Mouse (Mus musculus): ENCODE data around the gene Ephb6.

Ephb6 gene

GRCm38 (mm10) chr6:41621241-41621990 lies 16.1 kb downstream of the Ephb6 start:
- no peak for DNase-seq (ENCODE audit: extremely low read depth, insufficient read length, low spot score)

GRCm38 (mm10) chr6:41622661-41623060 lies 17.4 kb downstream of the Ephb6 start:
- no peak for DNase-seq (ENCODE audit: extremely low read depth, insufficient read length, low spot score)

- no peak for DNase-seq (ENCODE audit: extremely low read depth, insufficient read length, low spot score)
Observed at GRCm38 (mm10) chr6:41628180-41628579, 22.9 kb downstream of the Ephb6 start.

GRCm38 (mm10) chr6:41630791-41631190 lies 25.5 kb downstream of the Ephb6 start:
- DNase-seq (ENCODE audit: extremely low read depth, insufficient read length, low spot score): no peak

GRCm38 (mm10) chr6:41631549-41631948 lies 26.3 kb downstream of the Ephb6 start:
- DNase-seq (ENCODE audit: extremely low read depth, insufficient read length, low spot score): no peak

- no peak for DNase-seq (ENCODE audit: extremely low read depth, insufficient read length, low spot score)
Observed at GRCm38 (mm10) chr6:41635211-41635610, 29.9 kb downstream of the Ephb6 start.

- DNase-seq (ENCODE audit: extremely low read depth, insufficient read length, low spot score): no peak
Observed at GRCm38 (mm10) chr6:41636178-41636577, 30.9 kb downstream of the Ephb6 start, which contains the start of gene Trpv6. Gene Trpv6, minus strand, starts transcription at chr6:41636405.

- no peak for DNase-seq (ENCODE audit: extremely low read depth, insufficient read length, low spot score)
Observed at GRCm38 (mm10) chr6:41637393-41637792, 32.1 kb downstream of the Ephb6 start.

GRCm38 (mm10) chr6:41637927-41638506 lies 32.7 kb downstream of the Ephb6 start:
- no peak for DNase-seq (ENCODE audit: extremely low read depth, insufficient read length, low spot score)

- no peak for DNase-seq (ENCODE audit: extremely low read depth, insufficient read length, low spot score)
Observed at GRCm38 (mm10) chr6:41640449-41640848, 35.2 kb downstream of the Ephb6 start.

- DNase-seq (ENCODE audit: extremely low read depth, insufficient read length, low spot score): no peak
Observed at GRCm38 (mm10) chr6:41641173-41641866, 36.0 kb downstream of the Ephb6 start.

- DNase-seq (ENCODE audit: extremely low read depth, insufficient read length, low spot score): no peak
Observed at GRCm38 (mm10) chr6:41642765-41643164, 37.5 kb downstream of the Ephb6 start.

- DNase-seq (ENCODE audit: extremely low read depth, insufficient read length, low spot score): no peak
Observed at GRCm38 (mm10) chr6:41643227-41643626, 37.9 kb downstream of the Ephb6 start.

GRCm38 (mm10) chr6:41646220-41646619 lies 40.9 kb downstream of the Ephb6 start:
- no peak for DNase-seq (ENCODE audit: extremely low read depth, insufficient read length, low spot score)

GRCm38 (mm10) chr6:41646672-41647071 lies 41.4 kb downstream of the Ephb6 start:
- DNase-seq (ENCODE audit: extremely low read depth, insufficient read length, low spot score): no peak

- no peak for DNase-seq (ENCODE audit: extremely low read depth, insufficient read length, low spot score)
Observed at GRCm38 (mm10) chr6:41653173-41653572, 47.9 kb downstream of the Ephb6 start.

GRCm38 (mm10) chr6:41654648-41655047 lies 49.4 kb downstream of the Ephb6 start:
- DNase-seq (ENCODE audit: extremely low read depth, insufficient read length, low spot score): no peak

GRCm38 (mm10) chr6:41658487-41658886 lies 53.2 kb downstream of the Ephb6 start:
- DNase-seq (ENCODE audit: extremely low read depth, insufficient read length, low spot score): no peak

GRCm38 (mm10) chr6:41662320-41662719 lies 57.0 kb downstream of the Ephb6 start:
- no peak for DNase-seq (ENCODE audit: extremely low read depth, insufficient read length, low spot score)

All from 3134 (cell line).